Mouse (Mus musculus) G1E (cell line): ENCODE results near the gene Ruvbl2.

ENCODE experiments used
- CTCF ChIP-seq: IDR thresholded peaks from 2 replicates; pipeline ENCODE4 v1.5.1; 2012; ENCODE audit warnings: low read depth, low read length, inconsistent platforms, mixed read lengths
- GATA1 ChIP-seq: IDR thresholded peaks from 2 replicates; pipeline ENCODE4 v1.6.1; 2012; ENCODE audit warnings: borderline replicate concordance, low read length, inconsistent platforms, mixed read lengths
- POLR2AphosphoS5 ChIP-seq: IDR thresholded peaks from 2 replicates; pipeline ENCODE4 v1.6.1; 2012; ENCODE audit warnings: low read depth, low read length, inconsistent platforms; ENCODE audit not compliant: insufficient replicate concordance
- TAL1 ChIP-seq: conservative IDR thresholded peaks from 2 replicates; pipeline ENCODE4 v1.6.1; 2012; ENCODE audit warnings: low read depth, low read length, inconsistent platforms, mixed read lengths

GRCm38 (mm10) chr7:45454971-45455370 is 17.1 kb upstream of the Ruvbl2 start:
- no peak for TF ChIP-seq GATA1
- TF ChIP-seq CTCF, result no peak
- no peak for TF ChIP-seq POLR2AphosphoS5
- no peak for TF ChIP-seq TAL1
